Mouse (Mus musculus) neutrophil, adult 83 days (primary cell): ENCODE data around the gene AC124502.3. TPM values are rescaled to one million over a fixed set of nuclear protein-coding genes. Genes with fewer than 3 reads are reported as not detected.

ENCODE experiments used
- total RNA-seq, 2 experiments: library from RNA; stranded (reverse); gene quantifications; one replicate each; pipeline ENCODE4 v1.2.4; 2023

AC124502.3 gene
- 1 to 10 TPM in 1 of 2 experiments, not detected in 1; 1.1 TPM for total RNA-seq

DNA sequence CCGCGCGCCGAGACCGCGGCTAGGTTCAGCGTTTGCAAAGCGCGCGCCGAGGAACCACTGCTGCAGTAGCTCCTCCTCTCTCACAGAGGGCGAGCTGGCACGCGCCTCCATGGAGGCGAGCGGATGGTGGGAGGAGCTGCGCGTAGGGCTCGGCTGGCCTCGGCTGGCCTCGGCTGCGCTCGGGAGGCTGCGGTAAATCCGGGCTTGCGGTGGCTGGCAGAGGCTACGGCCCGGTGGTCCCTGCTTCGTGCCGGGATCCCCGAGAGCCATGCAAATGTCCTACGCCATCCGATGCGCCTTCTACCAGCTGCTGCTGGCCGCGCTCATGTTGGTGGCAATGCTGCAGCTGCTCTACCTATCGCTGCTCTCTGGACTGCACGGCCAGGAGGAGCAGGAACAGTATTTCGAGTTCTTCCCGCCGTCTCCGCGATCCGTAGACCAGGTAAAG lies at the start of gene AC124502.3, which contains the start of gene B4gat1:
Gene AC124502.3 (plus strand): TSS at position 183 of the 448 bp plus-strand sequence.
Gene B4gat1 (plus strand): TSS at position 118 of the 448 bp plus-strand sequence.

DNA sequence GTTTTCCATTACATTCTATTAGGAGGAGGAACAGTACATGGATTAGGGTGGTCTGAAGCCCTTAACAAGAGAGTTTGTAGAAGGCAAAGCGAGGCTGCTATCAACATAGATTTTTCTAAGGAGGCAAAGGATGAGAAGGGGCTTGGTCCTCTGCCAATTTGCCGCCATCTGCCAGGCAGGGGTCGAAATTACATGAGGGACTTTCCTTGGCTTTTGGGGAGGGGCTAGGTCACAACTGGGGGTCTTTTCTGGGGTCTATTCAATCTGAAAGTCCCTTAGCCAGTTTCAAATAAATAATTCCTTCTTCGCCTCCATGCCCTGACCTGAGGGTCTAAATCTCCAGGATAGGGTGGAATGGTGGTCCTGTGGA lies 48.5 kb upstream of the AC124502.3 start, which contains the start of gene Npas4:
Gene Npas4 (minus strand): TSS at position 61 of the 370 bp plus-strand sequence.

DNA sequence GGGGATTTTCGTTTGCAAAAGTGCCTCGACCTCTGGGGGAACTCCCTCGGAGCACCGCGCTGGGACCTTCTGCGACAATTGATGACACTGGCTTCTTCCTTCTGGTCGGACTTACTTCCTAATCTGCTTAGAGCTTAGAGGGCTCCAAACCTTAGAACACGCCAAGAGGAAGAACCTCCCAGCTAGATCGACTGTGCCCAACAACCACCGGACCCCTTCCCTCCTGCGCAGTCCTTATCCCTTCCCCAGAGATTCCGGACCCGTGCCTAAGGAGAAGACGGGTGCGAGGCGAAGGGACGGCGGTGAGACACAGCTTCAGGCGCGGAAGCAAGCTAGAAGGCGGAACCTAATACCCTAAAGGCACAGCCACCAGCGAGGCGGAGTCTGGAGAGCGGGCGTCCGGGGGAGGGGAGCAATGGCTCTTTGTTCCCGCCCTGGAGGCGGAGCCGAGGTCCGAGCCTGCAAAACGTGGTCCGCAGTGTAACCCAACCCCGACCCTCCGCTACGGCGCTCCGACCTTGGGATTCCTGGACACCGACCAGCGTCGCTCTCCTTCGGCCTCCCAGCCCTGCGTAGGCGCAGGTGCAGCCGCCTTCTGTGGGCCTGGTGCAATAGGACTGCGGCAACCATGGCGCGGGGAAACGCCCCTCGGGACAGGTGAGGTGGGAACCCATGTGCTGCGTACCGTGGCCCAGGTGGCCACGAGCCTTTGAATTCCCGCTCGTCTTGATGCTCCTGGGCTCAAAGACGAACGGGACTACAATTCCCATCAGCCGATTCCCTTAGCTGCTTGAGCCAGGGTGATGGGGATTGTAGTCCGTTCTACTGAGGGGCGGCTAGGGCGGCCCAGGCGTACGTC lies 14.8 kb upstream of the AC124502.3 start, which contains the start of gene Slc29a2:
Gene Slc29a2 (plus strand): TSS at position 240 of the 859 bp plus-strand sequence.

DNA sequence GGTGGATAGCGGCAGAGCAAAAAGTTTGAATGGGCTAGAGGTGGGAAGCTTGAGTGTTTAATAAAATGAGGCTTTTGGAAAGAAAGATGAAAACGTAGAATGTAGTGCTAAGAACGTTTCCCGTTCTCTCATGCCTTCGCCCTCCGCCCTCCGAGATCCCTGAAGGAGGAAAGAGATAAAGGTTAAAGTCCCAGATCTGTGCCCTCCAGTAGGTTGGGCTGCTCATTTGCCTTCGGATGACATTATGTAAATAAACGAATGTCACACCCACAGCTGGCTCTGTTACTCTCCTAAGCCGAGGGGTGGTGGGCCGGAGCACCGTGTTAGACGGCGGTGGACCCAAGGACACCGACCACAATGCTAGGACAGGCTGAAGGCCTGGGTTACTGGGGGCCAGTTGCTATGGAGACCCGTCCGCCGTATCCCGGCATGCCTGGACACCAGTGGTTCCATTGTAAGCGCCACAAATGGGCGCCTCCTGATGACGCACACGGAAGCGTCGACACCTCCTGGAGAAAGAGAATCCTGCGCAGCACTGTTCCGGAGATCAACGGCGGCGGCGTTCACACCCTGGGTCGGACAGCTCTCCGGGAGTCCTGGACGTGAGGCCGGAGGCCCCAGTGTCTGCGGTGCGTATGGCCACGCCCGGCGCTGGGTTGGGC lies 2.3 kb downstream of the AC124502.3 start, which contains the start of gene Brms1:
Gene Brms1 (plus strand): TSS at position 493 of the 662 bp plus-strand sequence.

DNA sequence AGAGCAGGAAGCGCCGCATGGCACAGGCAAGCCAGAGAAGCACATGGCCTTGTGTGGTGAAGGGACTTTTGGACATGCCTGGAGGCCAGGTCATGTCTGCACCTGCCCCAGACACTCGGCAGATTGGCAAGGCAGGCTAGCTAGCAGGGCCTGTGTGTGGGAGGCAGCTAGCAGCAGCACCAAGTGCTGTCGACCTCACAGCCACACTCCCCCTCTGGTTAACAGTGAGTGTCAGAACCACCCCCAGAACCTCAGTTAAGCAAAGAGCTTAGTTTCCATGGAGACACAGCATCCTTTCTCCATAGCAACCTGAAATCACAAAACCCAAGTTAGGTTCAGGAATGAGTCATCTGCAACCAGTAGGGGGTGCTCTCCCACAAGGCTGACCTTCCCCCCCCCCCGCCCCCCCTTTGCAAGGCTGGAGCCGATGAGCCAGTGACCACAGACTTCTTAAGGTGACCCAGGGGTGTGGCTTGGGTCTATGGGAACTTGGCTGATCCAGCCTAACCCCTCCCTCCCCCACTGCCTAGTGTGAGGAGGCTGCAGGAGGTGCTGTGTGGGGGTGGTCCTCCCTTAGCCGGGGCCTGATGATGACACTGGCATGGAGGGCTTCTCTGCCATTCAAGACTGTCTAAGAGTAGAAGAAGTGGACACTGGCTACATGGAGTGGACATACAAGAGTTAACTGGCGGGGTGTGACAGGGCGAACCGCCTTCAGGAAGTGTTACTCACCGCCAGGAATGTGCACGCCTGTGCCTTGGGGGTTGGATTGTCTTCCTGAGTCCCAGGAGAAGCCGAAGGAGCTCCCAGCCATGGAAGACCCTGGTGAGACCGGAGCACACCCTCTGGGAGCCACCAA lies 11.6 kb downstream of the AC124502.3 start, which contains the start of gene Rin1:
Gene Rin1 (plus strand): TSS at position 435 of the 859 bp plus-strand sequence.

DNA sequence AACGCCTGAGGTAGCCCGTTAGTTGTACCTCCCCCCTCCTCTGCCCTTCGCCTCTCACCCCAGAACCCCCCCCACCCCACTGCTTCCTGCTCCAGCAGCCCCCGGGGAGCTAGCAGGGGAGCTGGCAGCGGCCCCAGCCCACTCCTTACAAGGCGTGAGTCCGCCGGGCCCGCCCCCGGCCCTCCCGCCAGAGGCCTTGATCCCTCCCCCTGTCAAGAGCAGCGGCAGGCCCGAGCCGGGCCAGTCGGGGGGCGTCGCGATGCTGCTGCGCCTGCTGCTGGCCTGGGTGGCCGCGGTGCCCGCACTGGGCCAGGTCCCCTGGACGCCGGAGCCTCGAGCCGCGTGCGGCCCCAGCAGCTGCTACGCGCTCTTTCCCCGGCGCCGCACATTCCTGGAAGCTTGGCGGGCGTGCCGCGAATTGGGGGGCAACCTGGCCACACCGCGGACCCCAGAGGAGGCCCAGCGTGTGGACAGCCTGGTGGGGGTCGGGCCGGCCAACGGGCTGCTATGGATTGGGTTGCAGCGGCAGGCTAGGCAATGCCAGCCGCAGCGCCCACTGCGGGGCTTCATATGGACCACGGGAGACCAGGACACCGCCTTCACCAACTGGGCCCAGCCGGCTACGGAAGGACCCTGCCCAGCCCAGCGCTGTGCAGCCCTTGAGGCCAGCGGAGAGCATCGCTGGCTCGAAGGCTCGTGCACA lies 29.3 kb downstream of the AC124502.3 start, which contains the start of gene Cd248:
Gene Cd248 (plus strand): TSS at position 212 of the 703 bp plus-strand sequence.

DNA sequence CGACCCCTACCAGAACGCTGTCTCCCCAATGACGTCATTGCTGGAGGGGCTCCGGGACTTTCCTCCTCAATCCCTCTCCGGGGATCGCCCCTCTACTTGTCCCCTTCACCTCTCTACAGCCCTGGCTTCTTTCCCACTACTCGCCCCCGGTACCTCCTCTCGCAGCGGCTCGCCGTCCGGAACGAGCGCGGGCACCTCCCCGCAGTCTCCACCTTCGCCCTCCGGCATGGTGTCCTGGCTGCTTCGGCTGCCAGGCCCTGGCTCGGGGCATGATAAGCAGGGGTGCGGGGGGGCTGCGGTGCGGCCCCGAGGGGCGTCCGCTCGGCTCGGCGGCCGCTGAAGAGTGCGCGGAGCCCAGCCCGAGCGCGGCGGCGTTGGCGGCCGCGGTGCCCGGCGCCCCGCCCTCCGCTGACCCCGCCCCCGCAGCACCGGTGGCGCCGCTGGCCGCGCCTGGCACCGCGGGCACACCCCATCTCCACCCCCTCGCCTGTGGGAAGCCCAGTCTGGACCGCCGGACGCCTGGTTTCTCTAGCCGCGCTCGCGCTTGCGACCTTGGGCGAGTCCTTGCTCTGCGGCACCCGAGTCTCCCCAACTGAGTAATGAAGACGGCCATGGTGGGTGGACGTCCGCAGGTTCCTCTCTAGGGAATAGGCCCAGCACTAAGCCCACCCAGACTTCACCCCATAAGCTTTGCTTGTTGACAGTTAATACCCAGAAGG lies 46.6 kb downstream of the AC124502.3 start, which contains the start of gene Tmem151a:
Gene Tmem151a (minus strand): TSS at position 387 of the 719 bp plus-strand sequence.

DNA sequence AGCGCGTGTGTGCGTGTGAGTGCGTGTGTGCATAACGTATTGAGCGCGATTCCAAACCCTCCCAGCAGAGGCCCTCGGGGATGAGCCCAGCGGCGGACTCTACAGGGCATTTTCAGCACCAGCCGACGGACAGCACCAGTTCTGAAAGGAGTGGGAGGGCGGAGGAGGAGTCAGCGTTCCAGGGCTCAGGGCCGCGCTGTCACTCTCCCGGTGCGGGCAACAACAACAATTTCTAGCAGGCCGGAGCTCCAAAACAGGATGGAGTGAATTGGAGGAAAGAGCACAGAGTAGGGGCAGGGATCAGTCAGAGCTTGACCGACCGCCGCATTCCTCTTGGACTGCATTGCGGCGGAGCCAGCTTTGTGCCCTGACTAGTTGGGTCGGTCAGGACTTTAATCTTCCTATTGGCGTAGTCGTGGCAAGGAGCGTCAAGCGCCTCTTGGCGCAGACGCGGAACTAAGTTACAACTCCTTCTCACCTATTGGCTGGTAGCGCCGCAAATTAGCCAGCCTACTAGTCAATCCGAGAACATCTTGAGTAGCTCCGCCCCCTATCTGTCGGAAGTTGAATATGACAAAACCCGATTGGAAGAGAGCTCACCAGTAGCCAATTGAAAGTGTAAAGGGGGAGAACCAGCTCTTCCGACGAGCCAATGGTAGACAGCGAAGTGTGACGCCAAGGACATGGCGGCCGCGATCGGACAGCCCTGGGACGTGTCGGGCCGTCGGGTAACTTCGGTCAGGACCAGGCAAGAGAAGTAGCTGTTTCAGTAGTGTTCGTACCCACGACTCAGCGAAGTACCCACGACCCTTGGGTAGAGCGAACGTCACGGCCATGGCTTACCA lies 49.4 kb downstream of the AC124502.3 start, which contains the start of gene Yif1a:
Gene Yif1a (plus strand): TSS at position 655 of the 845 bp plus-strand sequence.

DNA sequence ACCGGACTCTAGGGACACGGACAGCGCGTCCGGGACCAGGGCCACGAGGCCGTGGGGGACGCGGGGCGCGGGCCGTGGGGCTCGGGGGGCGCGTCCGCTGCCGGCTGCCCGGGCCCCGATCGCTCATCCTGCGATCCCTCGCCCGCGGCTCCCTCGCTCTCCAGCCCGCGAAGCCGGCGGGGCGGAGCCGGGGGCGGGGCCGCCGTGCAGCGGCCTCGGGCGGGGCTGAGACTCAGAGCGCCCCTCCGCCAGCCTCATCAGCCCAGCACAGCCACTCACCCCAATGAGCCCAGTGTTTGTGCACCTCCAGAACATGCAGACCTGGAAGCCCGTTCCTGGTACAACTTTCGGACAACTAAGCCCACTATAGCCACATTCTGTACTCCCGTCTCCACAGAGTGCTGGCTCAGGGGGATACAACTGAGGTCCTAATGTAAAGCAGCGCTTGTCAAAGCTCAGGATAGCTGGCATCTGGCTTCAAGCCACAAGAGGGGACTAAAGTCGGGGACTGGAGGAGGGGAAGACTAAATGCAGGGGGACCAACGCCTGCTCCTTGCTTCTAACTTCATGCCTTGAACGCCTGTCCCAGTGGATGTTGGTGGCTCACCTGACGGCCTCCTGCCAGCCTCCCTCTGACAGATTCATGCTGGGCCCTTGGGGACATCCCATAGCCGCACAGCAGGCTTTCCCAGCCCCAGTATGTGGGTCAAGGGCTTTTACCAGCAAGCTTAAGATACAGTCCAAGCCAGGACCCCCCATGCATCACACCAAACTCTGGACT lies 59.9 kb downstream of the AC124502.3 start, which contains the start of gene Cnih2:
Gene Cnih2 (minus strand): TSS at position 159 of the 781 bp plus-strand sequence.

Other genes starting within 250 kb of the AC124502.3 start
- 10 to 100 TPM; 39.5 to 45.5 TPM for gene Rbm4, start 245.0 kb upstream of the AC124502.3 start, total RNA-seq
- 10 to 100 TPM; 12.1 to 12.5 TPM for gene Gm21992, start 227.3 kb upstream of the AC124502.3 start, total RNA-seq
- gene Rbm14, start 227.3 kb upstream of the AC124502.3 start, total RNA-seq = 10 to 100 TPM; 49.8 to 56.3 TPM
- 10 to 100 TPM; 14.6 to 15.8 TPM for gene Ccs, start 199.6 kb upstream of the AC124502.3 start, total RNA-seq
- gene Ccdc87, start 199.5 kb upstream of the AC124502.3 start, total RNA-seq = not detected
- gene Ctsf, start 183.8 kb upstream of the AC124502.3 start, total RNA-seq = 1 to 10 TPM; 1.8 to 5.3 TPM
- gene Actn3, start 161.0 kb upstream of the AC124502.3 start, total RNA-seq = under 1 TPM; 0.75 TPM
- gene Zdhhc24, start 160.2 kb upstream of the AC124502.3 start, total RNA-seq = 1 to 10 TPM; 6.6 to 7.5 TPM
- 1 to 10 TPM in 1 of 2 experiments, under 1 TPM in 1; 0.99 to 1.5 TPM for gene Bbs1, start 132.3 kb upstream of the AC124502.3 start, total RNA-seq
- gene Dpp3, start 110.6 kb upstream of the AC124502.3 start, total RNA-seq = 10 to 100 TPM; 48.8 to 53.1 TPM
- under 1 TPM in 1 of 2 experiments, not detected in 1; 0.15 TPM for gene Peli3, start 95.8 kb upstream of the AC124502.3 start, total RNA-seq
- gene Mrpl11, start 76.7 kb upstream of the AC124502.3 start, total RNA-seq = 10 to 100 TPM; 10.8 to 17.3 TPM
- under 1 TPM in 1 of 2 experiments, not detected in 1; 0.13 TPM for gene Npas4, start 48.6 kb upstream of the AC124502.3 start, total RNA-seq
- 1 to 10 TPM in 1 of 2 experiments, under 1 TPM in 1; 0.75 to 1.1 TPM for gene Slc29a2, start 15.0 kb upstream of the AC124502.3 start, total RNA-seq
- gene B4gat1, start 65 bp upstream of the AC124502.3 start, total RNA-seq = 1 to 10 TPM; 5.2 to 5.8 TPM
- gene Brms1, start 2.5 kb downstream of the AC124502.3 start, total RNA-seq = 10 to 100 TPM; 28.7 to 34.4 TPM
- gene Rin1, start 11.6 kb downstream of the AC124502.3 start, total RNA-seq = under 1 TPM; 0.66 to 0.97 TPM
- under 1 TPM; 0.13 to 0.15 TPM for gene Cd248, start 29.2 kb downstream of the AC124502.3 start, total RNA-seq
- under 1 TPM in 1 of 2 experiments, not detected in 1; 0.15 TPM for gene Tmem151a, start 46.6 kb downstream of the AC124502.3 start, total RNA-seq
- 10 to 100 TPM; 12.3 to 13.7 TPM for gene Yif1a, start 49.6 kb downstream of the AC124502.3 start, total RNA-seq
- 1 to 10 TPM in 1 of 2 experiments, under 1 TPM in 1; 0.51 to 1.2 TPM for gene Cnih2, start 59.6 kb downstream of the AC124502.3 start, total RNA-seq
- 100 to 1,000 TPM; 129 to 130 TPM for gene Rab1b, start 68.2 kb downstream of the AC124502.3 start, total RNA-seq
- gene Klc2, start 79.7 kb downstream of the AC124502.3 start, total RNA-seq = 10 to 100 TPM; 10.2 to 11.9 TPM
- 100 to 1,000 TPM in 1 of 2 experiments, 10 to 100 TPM in 1; 91.2 to 101 TPM for gene Pacs1, start 234.2 kb downstream of the AC124502.3 start, total RNA-seq